Mouse (Mus musculus) midbrain, embryonic 14.5 days (tissue): ENCODE results near the gene Slc5a1. TPM values are rescaled to one million over a fixed set of nuclear protein-coding genes. Genes with fewer than 3 reads are reported as not detected.

Source experiments
- ATAC-seq: fragments of 200-750 bp; cut with Nextera tagmentation; 2 replicates; pipeline ENCODE4 v1.8.0; 2017; ENCODE audit warnings: moderate number of reproducible peaks, moderate library complexity; ENCODE audit not compliant: low FRiP score, low TSS enrichment
- DNase-seq: peaks from one replicate; pipeline ENCODE4 v3.0.0-alpha.2; 2015
- H3K27ac ChIP-seq: fragments of 300-500 bp; sonication (generic); replicated peaks from 2 replicates; pipeline ENCODE4 v1.5.1; 2014; ENCODE audit warnings: mild to moderate bottlenecking, low read depth, low read length, moderate library complexity
- H3K27me3 ChIP-seq: fragments of 300-500 bp; sonication (generic); 2 replicates; pipeline ENCODE4 v1.6.1; 2014; ENCODE audit warnings: low read length, control low read depth, mixed read lengths; ENCODE audit not compliant: control insufficient read depth, insufficient read depth
- H3K36me3 ChIP-seq: fragments of 300-500 bp; sonication (generic); 2 replicates; pipeline ENCODE4 v1.6.1; 2014; ENCODE audit warnings: low read length, control low read depth; ENCODE audit not compliant: control insufficient read depth, insufficient read depth
- H3K4me1 ChIP-seq: fragments of 300-500 bp; sonication (generic); 2 replicates; pipeline ENCODE4 v1.6.1; 2014; ENCODE audit warnings: mild to moderate bottlenecking, antibody characterized with exemption, low read length, control low read depth; ENCODE audit not compliant: control insufficient read depth, insufficient read depth
- H3K4me2 ChIP-seq: fragments of 300-500 bp; sonication (generic); 2 replicates; pipeline ENCODE4 v1.6.1; 2014; ENCODE audit warnings: mild to moderate bottlenecking, low read length, moderate library complexity
- H3K4me3 ChIP-seq: fragments of 300-500 bp; sonication (generic); replicated peaks from 2 replicates; pipeline ENCODE4 v1.5.1; 2014; ENCODE audit warnings: low read depth, low read length
- H3K9ac ChIP-seq: fragments of 300-500 bp; sonication (generic); replicated peaks from 2 replicates; pipeline ENCODE4 v1.6.1; 2014; ENCODE audit warnings: mild to moderate bottlenecking, low read length, moderate library complexity
- H3K9me3 ChIP-seq: fragments of 300-500 bp; sonication (generic); 2 replicates; pipeline ENCODE4 v1.6.1; 2016; ENCODE audit warnings: low read length, control low read depth, mixed read lengths; ENCODE audit not compliant: control insufficient read depth
- WGBS: fragments of 180-500 bp; shearing (Covaris S2); extraction: QIAGEN DNeasy Blood & Tissue Kit; methylation state at CpG from one replicate; pipeline ENCODE4 v1.1.7; 2014; 5-methylcytosine and 5-hydroxymethylcytosine counted together
- polyA plus RNA-seq: library from polyadenylated mRNA; unstranded; fragments of >200 nt; fragmentation: Nextera tagmentation; extraction: Ambion mirVana; gene quantifications from 2 replicates; pipeline ENCODE4 v1.2.1, GENCODE M21; 2014

Gene Slc5a1
- polyA plus RNA-seq: not detected in 2 replicates

DNA sequence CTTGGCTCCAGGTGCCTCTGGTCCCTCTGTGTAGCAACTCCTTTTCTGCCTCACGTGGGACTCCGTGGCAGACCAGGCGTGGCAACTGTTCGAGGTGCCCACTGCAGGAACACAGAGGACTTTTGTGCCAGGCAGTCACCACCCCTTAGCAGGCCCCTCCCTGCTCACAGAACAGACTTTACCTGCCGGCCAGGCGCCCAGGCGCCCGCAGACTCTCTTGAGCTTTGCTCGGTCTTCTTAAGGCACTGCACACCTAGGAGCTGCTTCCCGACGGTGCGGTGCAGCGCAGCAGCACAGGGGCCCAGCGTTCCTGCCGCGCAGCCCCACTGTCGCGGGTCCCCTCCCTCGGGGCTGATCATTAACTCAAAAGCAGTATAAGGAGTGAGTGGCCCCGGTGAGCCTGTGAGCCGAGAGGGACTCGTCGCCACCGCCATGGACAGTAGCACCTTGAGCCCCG lies at the start of gene Slc5a1:
Slc5a1 (plus strand) TSS at position 195 of the 457 bp plus-strand sequence.
- Histone ChIP-seq H3K36me3 (no peaks in the 10 kb centered on the region), H3K27me3 (peaks cover 7% of the 10 kb centered on the region; the same call in 1 of the 2 replicates), H3K4me1 (no peaks in the 10 kb centered on the region), H3K4me3 (no peak within 1 kb of the TSS), H3K27ac (no peak within 1 kb of the TSS), H3K4me2 (no peak within 1 kb of the TSS), H3K9me3 (no peaks in the 10 kb centered on the region), H3K9ac (0 out of 2 replicates have a peak within 1 kb of the TSS, but pooled peaks have one; percentile 14)
- ATAC-seq (no peak), DNase-seq (no peak)
- WGBS: 21% methylated on average over 25 of the region's 25 CpGs

DNA sequence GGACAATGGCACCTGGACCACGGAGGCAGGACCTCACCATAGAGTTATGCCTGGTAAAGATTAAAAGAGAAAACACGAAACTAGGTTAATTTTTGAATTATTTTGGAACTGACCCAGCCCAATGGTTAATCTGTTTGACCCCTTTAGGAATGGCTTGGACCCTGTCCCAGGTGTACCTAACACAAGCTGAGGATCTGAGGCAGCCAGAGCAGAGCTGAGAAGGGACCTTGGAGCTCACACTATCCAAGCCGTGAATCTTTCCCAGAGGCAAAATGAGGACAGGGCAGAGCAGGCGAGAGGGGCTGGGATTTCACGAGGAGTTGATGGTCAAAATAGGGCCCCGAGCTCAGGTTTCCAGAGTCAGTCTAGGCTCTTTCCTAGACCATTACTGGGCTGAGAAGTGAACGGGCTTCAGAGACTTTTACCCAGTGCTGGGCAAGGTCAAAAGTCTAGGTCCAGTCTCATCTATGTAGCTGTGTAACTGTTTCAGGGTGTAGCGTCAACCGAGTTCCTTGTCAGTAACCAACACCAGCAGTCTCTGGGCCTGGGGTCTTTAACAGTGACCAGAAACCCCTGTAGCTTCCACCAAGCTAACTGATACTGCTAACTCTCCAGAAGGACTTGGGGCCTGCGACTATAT lies 47.8 kb upstream of the Slc5a1 start:
- H3K4me3 ChIP-seq: no peak overlapping the region
- no peak overlapping the region for H3K9ac ChIP-seq
- H3K9me3 ChIP-seq: no peaks in the 10 kb centered on the region
- DNase-seq: no peak
- H3K36me3 ChIP-seq: no peaks in the 10 kb centered on the region
- no peaks in the 10 kb centered on the region for H3K4me1 ChIP-seq
- WGBS: 83% methylated on average over 10 of the region's 10 CpGs
- H3K27me3 ChIP-seq: no peaks in the 10 kb centered on the region
- H3K27ac ChIP-seq: no peak overlapping the region
- ATAC-seq: no peak
- H3K4me2 ChIP-seq: no peak overlapping the region

DNA sequence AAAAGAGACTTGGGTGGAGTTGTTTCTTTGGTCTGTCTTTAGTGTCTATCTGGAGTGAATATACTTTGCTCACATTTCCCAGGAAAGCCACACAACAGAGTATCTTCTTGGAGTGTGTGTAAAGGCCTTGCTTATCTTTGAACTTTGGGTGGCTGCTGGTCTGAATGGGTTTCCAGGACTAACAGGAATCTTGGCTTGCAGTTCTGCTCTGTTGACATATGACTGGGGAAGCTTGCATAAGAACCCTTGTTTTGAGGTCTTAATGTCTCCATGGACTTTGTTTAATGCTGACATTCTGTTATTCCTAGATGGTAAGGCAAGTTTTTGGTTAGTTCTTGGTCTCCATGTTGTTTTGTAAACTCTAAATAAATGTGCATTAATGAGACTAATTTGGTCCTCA lies 33.9 kb upstream of the Slc5a1 start:
- no peak for ATAC-seq

DNA sequence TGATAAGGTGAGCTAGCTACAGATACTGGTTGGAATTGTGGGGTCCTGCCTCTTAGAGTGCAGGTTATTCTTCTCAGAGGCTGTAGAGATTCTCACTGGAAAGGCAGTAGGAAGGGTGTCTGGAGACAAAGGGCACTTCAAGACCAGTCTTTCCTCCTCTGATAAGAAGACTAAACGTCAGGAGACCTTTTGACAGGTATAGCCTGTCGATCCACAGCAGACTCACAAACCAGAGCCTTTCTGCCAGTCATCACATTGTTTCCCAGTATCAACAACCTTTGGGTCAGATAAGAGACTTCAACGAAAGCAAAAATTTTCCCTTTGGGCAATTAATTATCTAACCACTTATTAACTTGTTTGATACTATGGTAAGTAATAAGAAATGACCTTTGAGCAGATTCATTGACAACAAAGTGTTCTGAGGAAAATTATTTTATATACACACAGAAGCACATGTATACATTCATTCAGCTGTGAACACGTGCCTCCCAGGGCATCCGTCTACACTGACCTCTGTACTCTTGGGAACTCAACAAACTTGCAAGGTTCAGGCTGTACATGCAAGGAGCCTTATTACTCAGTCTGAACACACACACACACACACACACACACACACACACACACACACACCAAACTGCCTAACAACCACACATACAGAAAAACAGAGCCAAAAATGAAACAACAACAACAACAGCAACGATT lies 27.4 kb upstream of the Slc5a1 start:
- H3K4me1 ChIP-seq: no peaks in the 10 kb centered on the region
- DNase-seq (no peak), ATAC-seq (no peak)
- no peaks in the 10 kb centered on the region for H3K27me3 ChIP-seq
- no peak overlapping the region for H3K9ac ChIP-seq
- H3K27ac ChIP-seq: no peak overlapping the region
- H3K9me3 ChIP-seq: no peaks in the 10 kb centered on the region
- 87% methylated on average over 6 of the region's 6 CpGs for WGBS
- H3K36me3 ChIP-seq: no peaks in the 10 kb centered on the region
- H3K4me2 ChIP-seq: no peak overlapping the region
- no peak overlapping the region for H3K4me3 ChIP-seq

More for the DNA sequence above, 33.9 kb upstream of the Slc5a1 start:
- H3K4me1 ChIP-seq: no peaks in the 10 kb centered on the region
- H3K9me3 ChIP-seq: no peaks in the 10 kb centered on the region
- H3K4me3 ChIP-seq: no peak overlapping the region
- no peaks in the 10 kb centered on the region for H3K27me3 ChIP-seq
- H3K9ac ChIP-seq: no peak overlapping the region
- H3K36me3 ChIP-seq: no peaks in the 10 kb centered on the region
- no peak overlapping the region for H3K27ac ChIP-seq
- no peak overlapping the region for H3K4me2 ChIP-seq
- DNase-seq: no peak

DNA sequence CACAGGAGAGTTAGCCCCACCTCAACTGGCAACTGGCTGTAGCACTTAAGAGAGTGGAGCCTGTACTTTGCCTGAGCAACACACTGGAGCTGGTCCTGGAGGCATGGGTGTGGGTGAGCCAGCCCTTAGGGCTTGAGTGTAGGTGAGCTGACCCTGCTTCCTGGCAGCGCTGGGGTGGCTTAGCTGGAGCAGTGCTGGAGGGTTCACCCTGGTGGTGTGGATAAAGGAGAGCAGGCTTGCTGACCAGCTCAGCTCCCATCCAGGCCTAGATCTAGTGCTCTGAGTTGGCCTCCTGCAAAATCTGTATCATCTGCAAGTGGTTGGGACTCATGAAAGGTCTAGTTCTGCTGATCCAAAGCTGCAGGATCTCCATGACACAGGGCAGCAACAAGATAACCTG lies 21.1 kb upstream of the Slc5a1 start:
- Histone ChIP-seq H3K27ac (no peak overlapping the region), H3K4me3 (no peak overlapping the region), H3K27me3 (no peaks in the 10 kb centered on the region), H3K9ac (no peak overlapping the region), H3K4me2 (no peak overlapping the region), H3K36me3 (no peaks in the 10 kb centered on the region), H3K9me3 (no peaks in the 10 kb centered on the region), H3K4me1 (no peaks in the 10 kb centered on the region)
- DNase-seq (no peak), ATAC-seq (no peak)
- WGBS: 76% methylated on average over 1 of the region's 1 CpGs

DNA sequence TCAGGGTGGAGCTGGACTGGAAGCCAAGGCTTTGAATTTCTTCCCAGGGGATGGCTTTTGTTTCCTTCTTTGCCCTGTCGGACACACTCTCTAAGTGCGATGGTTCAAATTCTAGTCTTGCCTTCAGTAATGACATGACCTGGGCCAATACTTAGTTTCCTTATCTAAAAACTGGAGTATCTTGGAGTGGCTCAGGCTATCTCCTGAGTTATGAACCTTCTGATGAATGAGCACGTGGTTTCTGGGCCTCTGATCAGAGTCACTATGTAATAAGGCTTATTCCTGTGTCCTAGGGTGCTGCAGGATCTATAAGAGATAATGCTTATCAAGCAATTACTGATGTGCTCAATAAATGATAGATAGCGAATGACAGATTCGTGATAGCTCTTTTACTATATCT lies 19.4 kb upstream of the Slc5a1 start:
- no peak overlapping the region for H3K4me2 ChIP-seq
- no peaks in the 10 kb centered on the region for H3K27me3 ChIP-seq
- H3K4me1 ChIP-seq: no peaks in the 10 kb centered on the region
- WGBS: 91% methylated on average over 5 of the region's 5 CpGs
- no peaks in the 10 kb centered on the region for H3K36me3 ChIP-seq
- H3K27ac ChIP-seq: no peak overlapping the region
- H3K9me3 ChIP-seq: no peaks in the 10 kb centered on the region
- ATAC-seq: no peak
- no peak for DNase-seq
- H3K4me3 ChIP-seq: no peak overlapping the region
- H3K9ac ChIP-seq: no peak overlapping the region

DNA sequence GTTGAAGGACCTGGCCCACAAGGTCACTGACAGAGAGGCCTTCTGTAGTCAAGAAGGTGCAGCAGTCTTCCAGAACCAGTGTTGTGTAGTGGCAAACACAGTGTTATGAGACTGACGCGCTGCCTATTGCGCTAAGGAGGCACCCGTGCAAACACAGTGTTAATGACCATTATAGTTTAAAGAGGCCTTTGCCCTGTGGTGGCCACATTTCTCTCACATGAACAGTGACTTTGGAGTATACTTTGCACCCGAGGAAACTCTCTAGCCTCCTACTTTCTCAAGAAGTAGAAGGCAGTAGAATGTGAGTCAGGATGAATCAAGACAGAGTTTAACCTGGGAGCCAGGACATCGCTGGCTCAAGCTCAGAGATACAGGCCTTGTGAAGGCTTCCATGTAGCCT lies 12.7 kb upstream of the Slc5a1 start:
- Histone ChIP-seq H3K4me3 (no peak overlapping the region), H3K27ac (no peak overlapping the region), H3K4me2 (no peak overlapping the region), H3K9ac (no peak overlapping the region), H3K4me1 (no peaks in the 10 kb centered on the region), H3K27me3 (no peaks in the 10 kb centered on the region), H3K36me3 (no peaks in the 10 kb centered on the region), H3K9me3 (no peaks in the 10 kb centered on the region)
- no peak for DNase-seq
- WGBS: 88% methylated on average over 6 of the region's 6 CpGs
- no peak for ATAC-seq

DNA sequence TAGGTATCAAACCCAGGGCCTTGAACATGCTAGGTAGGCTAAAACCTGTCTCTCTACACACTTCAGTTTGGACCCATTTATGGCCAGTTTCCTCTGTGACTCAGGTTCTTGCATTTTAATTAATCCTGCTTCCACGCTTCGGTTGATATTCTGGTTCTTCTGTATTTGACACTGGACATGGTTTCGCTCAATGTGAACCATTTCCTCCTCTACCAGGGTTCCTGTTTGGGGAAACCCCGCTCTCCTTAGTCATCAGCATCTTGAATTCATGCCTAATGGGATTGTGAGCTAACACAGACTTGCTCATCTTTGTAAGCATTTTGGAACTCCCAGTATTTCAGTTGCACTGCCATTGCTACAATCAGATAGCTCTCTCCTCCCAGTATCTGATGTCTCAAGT lies 8.7 kb upstream of the Slc5a1 start:
- Histone ChIP-seq H3K4me3 (no peak overlapping the region), H3K4me2 (no peak overlapping the region), H3K27me3 (no peaks in the 10 kb centered on the region), H3K4me1 (no peaks in the 10 kb centered on the region), H3K9ac (no peak overlapping the region), H3K36me3 (no peaks in the 10 kb centered on the region), H3K27ac (no peak overlapping the region), H3K9me3 (no peaks in the 10 kb centered on the region)
- 90% methylated on average over 4 of the region's 4 CpGs for WGBS
- ATAC-seq: no peak
- DNase-seq: no peak
